Mouse (Mus musculus) E14TG2a.4 (cell line): ENCODE data around the gene Gng7.

Source experiments
- CTCF ChIP-seq: conservative IDR thresholded peaks from 2 replicates; pipeline ENCODE4 v1.5.1; 2014; ENCODE audit warnings: low read length
- NANOG ChIP-seq: IDR thresholded peaks from 2 replicates; pipeline ENCODE4 v1.6.1; 2014; ENCODE audit warnings: borderline replicate concordance, low read length, mixed read lengths

DNA sequence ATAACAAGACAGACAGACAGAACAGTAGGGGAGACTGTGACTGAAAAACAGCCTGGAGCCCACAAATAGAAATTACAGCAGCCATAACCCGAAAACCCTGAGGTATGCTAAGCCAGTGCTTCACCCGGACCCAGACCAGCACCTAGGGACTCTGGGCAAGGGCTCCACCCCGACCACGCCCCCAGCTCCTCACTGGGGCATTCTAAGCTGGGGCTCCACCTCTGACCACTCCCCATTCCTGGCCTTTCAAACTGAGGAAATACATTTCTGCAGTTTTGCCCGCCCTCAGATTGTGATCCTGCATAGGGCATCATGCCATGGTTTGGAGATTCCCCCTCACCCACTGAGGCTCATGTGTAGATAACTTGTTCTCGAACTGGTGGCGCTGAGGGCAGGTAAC is 7.5 kb downstream of the Gng7 start:
- TF ChIP-seq CTCF (no peak), NANOG (no peak)
